Mouse (Mus musculus) heart, adult 2 months (tissue): ENCODE data around the gene Bptf. TPM values are rescaled to one million over a fixed set of nuclear protein-coding genes. Genes with fewer than 3 reads are reported as not detected.
A peak's percentile ranks its signal among the peaks of the same experiment; 100 is the strongest.

Experiments
- DNase-seq, 2 experiments: peaks; one replicate each; pipeline ENCODE4 v3.0.0; 2021
- H3K27ac ChIP-seq: fragments of 200-600 bp; 2 replicates; pipeline ENCODE4 v1.8.1; 2022
- H3K27me3 ChIP-seq: fragments of 200-500 bp; 2 replicates; pipeline ENCODE4 v1.6.1; 2012; ENCODE audit warnings: mild to moderate bottlenecking, low read length, inconsistent platforms, mixed read lengths; ENCODE audit not compliant: control insufficient read depth, insufficient read depth
- H3K36me3 ChIP-seq: fragments of 200-500 bp; 2 replicates; pipeline ENCODE4 v1.6.1; 2012; ENCODE audit warnings: low read length, inconsistent platforms; ENCODE audit not compliant: control insufficient read depth, insufficient read depth
- H3K4me1 ChIP-seq: fragments of 200-500 bp; 2 replicates; pipeline ENCODE4 v1.6.1; 2011; ENCODE audit warnings: low read length; ENCODE audit not compliant: control insufficient read depth, insufficient read depth
- H3K4me3 ChIP-seq: fragments of 200-600 bp; 2 replicates; pipeline ENCODE4 v1.8.1; 2022
- H3K79me2 ChIP-seq: fragments of 200-500 bp; replicated peaks from 2 replicates; pipeline ENCODE4 v1.6.1; 2012; ENCODE audit warnings: mild to moderate bottlenecking, inconsistent platforms, low read length, moderate library complexity, mixed read lengths; ENCODE audit not compliant: control insufficient read depth, insufficient read depth
- H3K9ac ChIP-seq: fragments of 200-500 bp; 2 replicates; pipeline ENCODE4 v1.6.1; 2012; ENCODE audit warnings: low read depth, mild to moderate bottlenecking, control low read depth, inconsistent platforms, low read length, mixed read lengths
- CTCF ChIP-seq: fragments of 200-600 bp; IDR thresholded peaks from 2 replicates; pipeline ENCODE4 v1.8.1; 2022; ENCODE audit warnings: antibody characterized with exemption, mild to moderate bottlenecking, moderate library complexity
- EP300 ChIP-seq: fragments of 200-500 bp; IDR thresholded peaks from 2 replicates; pipeline ENCODE4 v1.6.1; 2011; ENCODE audit warnings: low read depth, low read length, control low read depth; ENCODE audit not compliant: insufficient read depth
- POLR2A ChIP-seq: fragments of 200-500 bp; IDR thresholded peaks from 2 replicates; pipeline ENCODE4 v1.6.1; 2011; ENCODE audit warnings: mild to moderate bottlenecking, low read depth, low read length, control low read depth; ENCODE audit not compliant: insufficient read depth
- WGBS: fragments of 180-500 bp; shearing (Covaris S2); methylation state at CpG from one replicate; pipeline ENCODE4 v1.1.7; 2018; 5-methylcytosine and 5-hydroxymethylcytosine counted together
- intact Hi-C: fragments of 180-260 bp; cut with DNase I; formaldehyde crosslinking; loops from one replicate; pipeline ENCODE4 v1.15.1; 2025
- polyA plus RNA-seq: library from polyadenylated mRNA; depleted of rRNA; stranded (reverse); fragments of >200 nt; gene quantifications from 2 replicates; pipeline ENCODE4 v1.2.3, GENCODE M21; 2012
- total RNA-seq, 2 experiments: library from RNA; stranded (reverse); gene quantifications; 2 replicates each; pipeline ENCODE4 v1.2.3; 2021

Bptf gene
- total and polyA plus RNA-seq, 3 experiments: 11.7 to 27.5 (median 25.6) TPM

- H3K36me3 ChIP-seq: peaks cover 5% of the 10 kb centered on the region
- peak; percentile 60 to 78 for DNase-seq
- WGBS: 53% methylated on average over 5 of the region's 5 CpGs
- no peak overlapping the region for H3K4me3 ChIP-seq
- peaks cover 6% of the 10 kb centered on the region for H3K79me2 ChIP-seq
- no peak overlapping the region for H3K9ac ChIP-seq
- no peak overlapping the region for H3K27ac ChIP-seq
- H3K27me3 ChIP-seq: no peaks in the 10 kb centered on the region
- peaks cover 20% of the 10 kb centered on the region for H3K4me1 ChIP-seq
- intact Hi-C loops: loop anchor here (1.0 kb wide), 1 partner anchor 27 kb away; the partner anchor contains the start of gene Bptf
- no peak for TF ChIP-seq POLR2A
- TF ChIP-seq EP300: no peak
- peak; percentile 85 for TF ChIP-seq CTCF
Observed at GRCm38 (mm10) chr11:107105227-107105626, 26.7 kb downstream of the Bptf start.

GRCm38 (mm10) chr11:107103736-107104135 is 28.2 kb downstream of the Bptf start:
- Histone ChIP-seq H3K36me3 (peaks cover 5% of the 10 kb centered on the region), H3K4me3 (no peak overlapping the region), H3K4me1 (peaks cover 19% of the 10 kb centered on the region), H3K27ac (no peak overlapping the region), H3K9ac (no peak overlapping the region), H3K79me2 (peaks cover 6% of the 10 kb centered on the region), H3K27me3 (no peaks in the 10 kb centered on the region)
- DNase-seq: no peak
- TF ChIP-seq EP300 (no peak), POLR2A (no peak), CTCF (no peak)
- intact Hi-C loops: no loop called here
- 88% methylated on average over 2 of the region's 2 CpGs for WGBS

GRCm38 (mm10) chr11:107103224-107103589 is 28.7 kb downstream of the Bptf start:
- Histone ChIP-seq H3K36me3 (peaks cover 5% of the 10 kb centered on the region), H3K4me1 (peaks cover 19% of the 10 kb centered on the region), H3K27me3 (no peaks in the 10 kb centered on the region), H3K4me3 (no peak overlapping the region), H3K9ac (no peak overlapping the region), H3K27ac (no peak overlapping the region), H3K79me2 (peaks cover 6% of the 10 kb centered on the region)
- 36% methylated on average over 2 of the region's 2 CpGs for WGBS
- DNase-seq: no peak
- TF ChIP-seq POLR2A (no peak), EP300 (no peak)
- intact Hi-C loops: no loop called here

- Histone ChIP-seq H3K9ac (no peak overlapping the region), H3K36me3 (peaks cover 5% of the 10 kb centered on the region), H3K4me1 (peaks cover 18% of the 10 kb centered on the region), H3K4me3 (no peak overlapping the region), H3K27me3 (no peaks in the 10 kb centered on the region), H3K79me2 (peaks cover 9% of the 10 kb centered on the region), H3K27ac (no peak overlapping the region)
- no peak for TF ChIP-seq EP300
- TF ChIP-seq CTCF: no peak
- no peak for TF ChIP-seq POLR2A
- peak in 1 of 2 experiments; percentile 36 for DNase-seq
- 34% methylated on average over 11 of the region's 11 CpGs for WGBS
- intact Hi-C loops: no loop called here
Observed at GRCm38 (mm10) chr11:107102465-107103223, 29.3 kb downstream of the Bptf start.

GRCm38 (mm10) chr11:107096973-107097372 is 35.0 kb downstream of the Bptf start:
- no peaks in the 10 kb centered on the region; the same call in 1 of the 2 replicates for H3K36me3 ChIP-seq
- no peak for DNase-seq
- no peak for TF ChIP-seq EP300
- TF ChIP-seq POLR2A: no peak
- no peak for TF ChIP-seq CTCF
- H3K27ac ChIP-seq: no peak overlapping the region
- intact Hi-C loops: no loop called here
- peaks cover 7% of the 10 kb centered on the region; the same call in 1 of the 2 replicates for H3K79me2 ChIP-seq
- peaks cover 6% of the 10 kb centered on the region for H3K4me1 ChIP-seq
- H3K9ac ChIP-seq: no peak overlapping the region
- no peaks in the 10 kb centered on the region for H3K27me3 ChIP-seq
- H3K4me3 ChIP-seq: no peak overlapping the region
- WGBS: 89% methylated on average over 5 of the region's 5 CpGs

DNA sequence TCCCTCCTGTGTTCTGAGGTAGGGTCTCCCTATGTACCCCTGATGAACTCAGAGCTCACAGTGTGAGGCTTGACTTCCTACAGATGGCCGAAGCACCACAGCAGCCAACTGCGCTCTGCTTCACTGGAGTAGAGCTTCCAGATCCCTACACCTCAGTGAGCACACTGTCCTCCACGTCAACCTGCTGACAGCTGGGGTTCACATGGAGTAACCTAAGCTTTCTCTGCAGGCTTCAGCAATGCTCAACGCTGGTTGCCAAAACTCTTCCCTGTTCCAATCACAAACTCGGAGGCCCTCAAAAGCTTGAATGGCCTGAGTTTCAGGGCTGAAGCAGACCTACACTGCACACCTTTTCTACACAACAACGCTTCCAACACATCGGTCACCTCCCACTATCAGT is 38.1 kb downstream of the Bptf start:
- no peak overlapping the region for H3K4me3 ChIP-seq
- intact Hi-C loops: no loop called here
- H3K27me3 ChIP-seq: no peaks in the 10 kb centered on the region
- H3K79me2 ChIP-seq: peaks cover 7% of the 10 kb centered on the region; the same call in 1 of the 2 replicates
- no peak overlapping the region for H3K27ac ChIP-seq
- DNase-seq: no peak
- TF ChIP-seq EP300 (no peak), CTCF (no peak), POLR2A (no peak)
- no peak overlapping the region for H3K9ac ChIP-seq
- WGBS: 85% methylated on average over 7 of the region's 7 CpGs
- no peaks in the 10 kb centered on the region; the same call in 1 of the 2 replicates for H3K36me3 ChIP-seq
- H3K4me1 ChIP-seq: peaks cover 1% of the 10 kb centered on the region; the same call in 1 of the 2 replicates
